Mouse (Mus musculus) monocyte, adult 2 months (primary cell): ENCODE results near the gene CT030661.1.
"Not testable (repeated sequence)": the region's sequence is repeated elsewhere in the genome, so short reads cannot be mapped to it uniquely, and the experiment has no call there.

Source experiments
- DNase-seq, 2 experiments: peaks; one replicate each; pipeline ENCODE4 v3.0.0; 2022; ENCODE audit warnings: low spot score in 2 of 2, low read depth in 1 of 2

Gene CT030661.1

DNA sequence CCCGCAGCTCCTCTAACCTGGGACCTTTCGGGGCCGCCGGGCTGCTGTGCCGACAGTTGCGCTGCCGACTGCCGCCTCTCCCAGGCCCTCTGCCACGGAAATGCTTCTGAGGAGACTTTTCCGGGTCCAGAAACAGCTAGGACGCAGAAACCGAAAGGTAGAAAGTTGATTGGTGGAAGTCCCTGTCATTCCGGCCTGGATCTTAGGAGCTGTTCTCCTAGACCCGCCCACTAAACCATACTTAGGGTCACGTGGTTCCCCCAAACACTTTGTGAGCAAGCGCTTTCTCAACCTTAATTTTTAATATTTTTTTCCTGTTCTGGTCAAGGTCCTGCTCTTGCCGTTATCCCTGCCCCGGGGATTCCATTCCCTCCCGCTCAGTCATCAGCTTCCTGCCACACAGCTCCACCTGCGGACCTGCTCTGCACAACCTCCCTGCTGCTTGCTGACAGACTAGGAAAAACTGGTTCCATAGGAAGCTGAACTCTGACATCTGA lies at the start of gene CT030661.1:
CT030661.1 (minus strand) TSS at position 108 of the 497 bp plus-strand sequence.
- DNase-seq = peak; percentile 48 to 63

DNA sequence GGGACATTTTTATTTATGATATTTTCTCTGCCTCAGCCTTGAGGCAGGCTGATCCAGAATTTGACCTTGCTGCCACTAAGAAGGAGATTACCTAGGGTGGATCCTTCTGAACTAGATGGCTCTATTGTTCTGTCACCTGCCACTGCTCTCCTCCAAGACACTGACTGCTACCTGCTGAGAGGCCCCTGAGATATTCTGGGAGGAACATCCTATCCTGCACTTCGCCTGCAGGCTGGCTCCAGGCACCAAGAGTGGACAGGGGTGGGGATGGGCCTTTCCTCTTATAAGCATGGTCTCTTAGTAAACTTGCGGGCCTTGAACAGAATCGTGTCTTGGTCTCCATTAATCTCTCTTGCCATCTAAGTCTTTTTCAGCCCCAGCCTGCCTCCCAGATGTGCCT lies 49.3 kb upstream of the CT030661.1 start:
- no peak for DNase-seq

DNA sequence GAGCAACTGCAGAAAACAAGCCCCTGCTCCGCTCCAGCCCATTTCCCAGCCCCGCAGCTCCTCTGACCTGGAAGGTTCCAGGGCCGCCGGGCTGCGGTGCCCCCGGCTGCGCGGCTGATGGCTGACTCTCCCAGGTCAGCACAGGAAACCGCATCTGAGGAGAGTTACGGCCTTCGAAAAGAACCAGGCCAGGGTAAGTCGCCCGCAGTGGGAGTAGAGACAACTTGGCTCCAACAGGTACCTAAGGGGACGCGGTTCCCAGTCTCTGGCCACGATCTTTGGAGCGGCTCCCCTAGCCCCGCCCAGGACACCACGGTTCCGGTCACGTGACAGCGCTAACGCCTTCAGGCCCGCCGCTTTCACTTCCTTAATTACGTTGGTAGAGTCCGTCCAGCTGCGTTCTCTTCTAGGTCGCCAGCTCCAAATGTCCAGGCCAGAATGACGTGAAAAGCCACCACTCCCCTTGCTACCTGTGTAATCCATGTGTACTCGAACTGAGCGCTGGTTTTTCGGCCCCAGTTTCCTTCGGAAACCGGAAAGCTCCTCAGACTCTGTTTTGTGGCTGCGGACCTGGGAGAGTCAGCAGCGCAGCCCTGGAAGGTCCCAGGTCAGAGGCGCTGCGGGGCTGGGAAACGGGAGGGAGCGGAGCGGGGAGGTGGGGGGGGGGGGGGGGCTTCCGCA lies 46.6 kb upstream of the CT030661.1 start, which contains the start of the genes Zfp944 and Zfp758:
Zfp944 (minus strand) TSS at position 300 of the 681 bp plus-strand sequence.
Zfp758 (plus strand) TSS at position 353 of the 681 bp plus-strand sequence.
- DNase-seq = peak in 1 of 2 experiments; percentile 56

DNA sequence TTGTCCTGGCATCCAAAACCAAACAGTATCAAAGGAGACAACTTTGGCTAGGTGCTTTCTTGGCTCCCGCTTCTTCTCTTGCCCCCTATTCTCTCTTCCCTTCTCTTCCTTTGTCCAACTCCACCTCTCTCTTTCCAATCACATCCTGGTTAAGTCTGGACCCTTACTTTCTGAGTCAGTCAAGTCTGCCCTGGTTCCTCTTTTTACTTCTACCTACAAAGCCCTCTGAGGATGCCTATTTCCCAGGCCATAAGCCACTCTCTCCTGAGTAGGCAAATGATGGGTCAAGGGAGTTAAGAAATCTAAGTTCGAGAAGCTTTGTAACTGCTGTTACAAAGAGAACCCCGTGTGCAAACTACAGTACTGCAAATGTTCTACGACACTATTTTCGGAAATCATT lies 45.9 kb upstream of the CT030661.1 start:
- no peak for DNase-seq

DNA sequence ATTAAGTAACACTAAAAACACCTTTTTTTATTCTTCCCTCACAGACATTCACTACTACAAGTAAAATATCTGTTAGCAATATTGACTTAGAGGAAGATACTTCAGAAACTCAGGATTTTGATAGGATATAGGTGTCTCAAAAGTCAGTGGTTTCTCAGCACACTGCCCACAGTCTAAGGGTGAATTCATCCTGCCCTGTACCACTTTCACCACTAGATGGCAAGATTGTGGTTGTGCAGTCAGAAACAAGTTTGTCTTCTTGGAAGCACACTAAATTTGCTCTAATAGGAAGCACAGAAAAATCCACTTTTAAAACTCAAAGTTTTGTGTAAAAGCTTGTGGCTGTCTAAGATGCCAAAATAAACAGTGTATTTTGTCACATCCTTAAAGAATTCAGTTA lies 38.2 kb upstream of the CT030661.1 start:
- no peak for DNase-seq

DNA sequence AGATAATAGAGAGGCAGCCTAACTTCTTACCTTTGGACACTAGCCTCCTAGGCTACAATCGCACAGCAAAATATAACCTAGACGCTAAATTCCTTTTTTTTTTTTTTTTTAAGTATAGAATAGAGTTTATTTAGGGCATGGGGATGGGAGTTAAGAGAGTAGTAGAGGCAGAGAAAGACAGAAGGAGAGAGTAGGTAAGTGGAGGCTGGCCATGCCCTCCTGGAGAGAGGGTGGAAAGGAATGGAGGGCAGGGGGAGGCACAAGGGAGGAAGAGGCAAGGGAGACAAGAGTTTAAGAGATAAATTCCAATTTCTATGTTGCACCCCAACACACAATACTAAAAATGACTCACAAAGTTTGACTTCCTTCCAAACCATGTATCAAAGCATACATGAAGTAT lies 610 bp upstream of the CT030661.1 start:
- DNase-seq = not testable (repeated sequence)

DNA sequence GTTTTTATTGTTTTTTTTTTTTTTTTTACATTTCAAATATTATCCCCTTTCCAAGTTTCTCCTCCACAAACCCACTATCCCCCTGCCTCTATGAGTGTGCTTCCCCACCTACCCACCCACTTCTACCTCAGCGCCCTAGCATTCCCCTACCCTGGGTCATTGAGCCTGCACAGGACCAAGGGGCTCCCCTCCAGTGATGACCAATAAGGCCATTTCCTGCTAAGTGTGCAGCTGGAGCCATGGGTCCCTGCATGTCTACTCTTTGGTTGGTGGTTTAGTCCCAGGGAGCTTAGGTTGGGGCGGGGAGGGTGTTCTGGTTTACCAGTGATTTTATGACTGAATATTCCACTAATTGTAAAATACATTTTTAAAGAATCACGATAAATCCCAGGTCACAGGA lies 418 bp downstream of the CT030661.1 start:
- not testable (repeated sequence) for DNase-seq
